Mouse (Mus musculus) erythroblast, adult 5-6 weeks (primary cell): Measurements from ENCODE around the gene Kifc5b. TPM values are rescaled to one million over a fixed set of nuclear protein-coding genes. Genes with fewer than 3 reads are reported as not detected.
"Not testable (repeated sequence)": the region's sequence is repeated elsewhere in the genome, so short reads cannot be mapped to it uniquely, and the experiment has no call there.

ENCODE experiments used
- ATAC-seq: replicated peaks from 2 replicates; pipeline ENCODE4 v1.8.0; 2016; ENCODE audit warnings: moderate number of reproducible peaks, mild to moderate bottlenecking, moderate TSS enrichment, inconsistent platforms; ENCODE audit not compliant: poor library complexity, low FRiP score, severe bottlenecking
- total RNA-seq, 2 experiments: library from RNA; stranded (forward) in 1 of 2; stranded (reverse) in 1 of 2; fragments of 150-400 nt in 1 of 2; fragments of 200-764, 138-1000 nt in 1 of 2; gene quantifications; 2 replicates each; pipeline versions ENCODE4 v1.2.3 to v1.2.4; 2015 to 2017; ENCODE audit warnings: low replicate concordance in 2 of 2

Kifc5b gene
- total RNA-seq (2015; ENCODE audit: low replicate concordance) (3.3 and 5.6 TPM in 2 replicates), total RNA-seq (2017; ENCODE audit: low replicate concordance) (18.9 and 30.1 TPM in 2 replicates)

GRCm38 (mm10) chr17:26916711-26917482, at the start of gene Kifc5b:
Gene Kifc5b (plus strand): TSS chr17:26917091.
- ATAC-seq = peak; percentile 97

GRCm38 (mm10) chr17:26868756-26869155, 48.1 kb upstream of the Kifc5b start:
- ATAC-seq = no peak

DNA sequence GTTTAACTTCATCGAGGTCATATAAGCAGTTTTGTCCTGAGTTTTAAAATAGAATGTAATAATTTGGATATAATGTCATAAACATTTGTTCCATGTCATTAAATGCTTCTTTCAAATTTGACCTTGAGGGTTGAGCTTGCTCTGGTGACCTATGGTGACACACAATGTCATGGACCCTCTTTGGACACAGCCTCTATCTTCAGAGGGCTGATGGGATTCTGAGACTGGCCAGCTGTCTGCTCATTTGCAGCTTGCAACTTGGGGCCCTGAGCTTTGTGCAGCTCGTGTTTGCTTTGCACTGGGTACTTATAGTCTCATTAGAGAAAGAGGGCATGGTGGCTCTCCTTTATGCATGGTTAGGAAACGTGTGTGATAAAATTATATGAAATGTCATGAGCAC, 44.0 kb upstream of the Kifc5b start:
- no peak for ATAC-seq

GRCm38 (mm10) chr17:26873502-26873901, 43.4 kb upstream of the Kifc5b start:
- ATAC-seq = no peak

- no peak for ATAC-seq
Observed at GRCm38 (mm10) chr17:26874542-26874941, 42.3 kb upstream of the Kifc5b start.

GRCm38 (mm10) chr17:26877927-26878326, 39.0 kb upstream of the Kifc5b start:
- no peak for ATAC-seq

- ATAC-seq = 0 out of 2 replicates have a peak, but pooled peaks have one; percentile 44
Observed at GRCm38 (mm10) chr17:26879235-26879634, 37.7 kb upstream of the Kifc5b start.

GRCm38 (mm10) chr17:26882706-26883105, 34.2 kb upstream of the Kifc5b start:
- ATAC-seq = no peak

DNA sequence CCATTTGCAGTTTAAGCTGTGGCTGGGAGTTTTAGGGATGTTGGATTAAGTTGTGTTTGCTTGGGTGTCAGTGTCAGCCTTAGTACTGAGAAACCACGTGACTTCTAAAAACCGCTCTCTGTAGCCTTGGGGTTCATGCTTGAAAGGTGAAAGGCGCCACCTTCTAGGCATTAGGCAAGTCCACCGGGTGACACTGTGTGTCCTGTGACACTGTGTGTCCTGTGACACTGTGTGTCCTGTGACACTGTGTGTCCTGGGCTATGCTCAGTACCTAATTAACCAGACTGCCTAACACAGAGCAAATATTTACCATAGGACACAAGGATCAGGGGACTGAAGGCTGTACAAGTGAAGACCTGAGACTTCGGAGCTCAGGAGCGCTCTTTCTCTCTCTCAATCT, 33.3 kb upstream of the Kifc5b start:
- ATAC-seq = no peak

GRCm38 (mm10) chr17:26884995-26885926, 31.6 kb upstream of the Kifc5b start:
- peak; percentile 93 for ATAC-seq

DNA sequence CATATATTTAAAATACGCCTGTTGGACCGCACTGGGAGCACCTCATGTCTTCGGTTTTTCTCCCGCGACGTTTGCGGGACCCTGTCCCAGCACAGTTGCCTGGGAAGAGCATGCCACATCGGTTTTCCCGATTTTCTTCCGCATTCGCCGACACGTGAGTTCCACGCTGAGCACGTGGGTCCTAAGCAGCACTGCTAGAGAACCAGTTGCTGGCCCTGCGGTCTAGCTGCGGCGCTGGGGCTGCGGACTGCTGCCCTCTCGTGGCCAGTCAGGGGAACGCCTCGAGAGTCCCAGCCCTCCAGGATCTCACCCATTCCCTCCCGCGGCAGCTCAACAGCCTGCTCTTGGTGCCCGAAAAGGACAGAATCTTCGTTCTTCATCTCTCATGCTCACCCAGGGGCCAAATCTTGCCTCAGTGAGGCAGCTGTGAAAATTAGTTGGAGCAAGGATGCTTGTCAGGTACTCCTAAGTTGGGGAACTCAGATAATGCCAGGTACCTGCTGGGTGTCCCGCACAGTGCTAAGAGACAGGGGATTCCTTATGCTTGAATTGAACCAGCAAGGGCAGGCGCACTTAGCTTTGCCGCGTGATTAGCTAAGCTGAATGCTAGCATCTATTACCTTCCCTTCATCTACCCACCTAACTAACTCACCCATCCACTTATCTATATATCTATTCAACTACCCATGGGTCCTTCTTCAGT, 30.7 kb upstream of the Kifc5b start:
- peak; percentile 91 for ATAC-seq

DNA sequence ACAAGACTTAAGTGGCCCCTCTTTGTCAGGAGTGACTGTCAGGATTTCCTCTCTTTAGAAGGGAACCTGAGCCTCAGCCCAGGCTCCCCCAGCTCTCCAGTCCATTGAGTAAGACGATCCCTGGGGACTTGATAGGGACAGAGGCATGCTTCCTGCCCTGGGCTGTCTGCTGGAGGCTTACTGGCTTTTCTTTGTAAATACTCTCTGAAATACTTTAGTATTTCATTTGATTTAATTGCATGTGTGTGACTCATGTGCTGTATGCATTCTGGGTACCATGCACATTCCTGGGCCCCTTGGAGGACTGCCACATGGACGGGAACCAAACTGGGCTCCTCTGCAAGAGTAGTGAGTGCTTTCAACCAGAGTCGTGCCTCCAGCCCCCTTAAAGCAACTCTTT, 29.0 kb upstream of the Kifc5b start:
- no peak for ATAC-seq

DNA sequence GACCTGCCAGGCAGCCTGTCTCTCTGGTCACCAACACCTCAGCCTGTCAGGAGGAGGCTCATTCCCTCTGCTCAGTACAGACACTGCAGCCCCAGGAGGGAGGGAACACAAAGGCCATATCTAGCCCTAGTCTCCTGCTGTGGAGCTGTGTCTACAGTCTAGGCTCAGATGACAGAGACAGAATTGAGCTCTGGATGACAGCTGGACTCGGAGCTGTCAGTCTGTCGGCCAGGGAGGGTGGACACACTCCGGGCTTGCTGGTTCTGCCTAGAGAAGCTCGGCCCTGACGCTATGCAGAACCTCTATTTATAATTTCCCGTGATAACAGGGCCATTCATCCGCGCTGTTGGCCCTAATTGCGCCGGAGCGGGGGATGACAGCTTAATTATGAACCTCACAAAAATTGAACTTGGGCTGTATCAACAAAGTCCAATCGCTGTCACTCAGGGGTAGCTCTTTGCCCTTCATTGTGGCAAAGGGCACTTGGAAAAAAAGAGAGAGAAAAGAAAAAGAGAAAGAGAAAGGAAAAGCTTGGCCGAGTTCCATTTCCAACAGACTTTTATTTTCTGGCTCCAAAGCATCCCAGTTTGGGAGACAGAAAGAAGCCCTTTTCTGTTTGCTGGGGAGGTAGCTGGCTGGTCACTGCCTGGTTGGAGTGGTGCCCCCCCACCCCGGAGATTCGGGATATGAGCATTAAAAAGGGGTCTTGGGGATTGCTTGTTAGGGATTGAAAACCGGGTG, 24.1 kb upstream of the Kifc5b start:
- ATAC-seq = no peak

GRCm38 (mm10) chr17:26893492-26893891, 23.4 kb upstream of the Kifc5b start:
- no peak for ATAC-seq

- ATAC-seq = no peak
Observed at GRCm38 (mm10) chr17:26894342-26894741, 22.5 kb upstream of the Kifc5b start.

- ATAC-seq = peak; percentile 79
Observed at GRCm38 (mm10) chr17:26895578-26895977, 21.3 kb upstream of the Kifc5b start.

DNA sequence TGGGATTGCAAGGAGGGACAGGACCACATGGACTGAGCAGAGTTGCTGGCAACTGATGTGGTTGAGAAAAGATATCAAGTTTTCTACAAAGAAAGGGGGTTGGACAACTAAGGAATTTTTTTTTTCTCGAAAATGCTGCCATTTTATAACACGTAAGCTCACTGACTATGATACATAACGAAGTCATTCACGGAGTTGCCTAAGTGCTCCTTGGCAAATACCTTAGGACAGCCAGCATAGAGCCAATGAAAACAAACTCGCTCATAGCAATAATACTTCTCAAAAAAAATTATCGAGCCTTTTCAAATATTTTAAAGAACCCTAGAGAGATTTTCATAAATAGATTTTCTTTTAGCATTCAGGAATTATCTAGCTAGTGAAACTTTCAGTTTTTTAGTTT, 16.0 kb upstream of the Kifc5b start:
- ATAC-seq = no peak

DNA sequence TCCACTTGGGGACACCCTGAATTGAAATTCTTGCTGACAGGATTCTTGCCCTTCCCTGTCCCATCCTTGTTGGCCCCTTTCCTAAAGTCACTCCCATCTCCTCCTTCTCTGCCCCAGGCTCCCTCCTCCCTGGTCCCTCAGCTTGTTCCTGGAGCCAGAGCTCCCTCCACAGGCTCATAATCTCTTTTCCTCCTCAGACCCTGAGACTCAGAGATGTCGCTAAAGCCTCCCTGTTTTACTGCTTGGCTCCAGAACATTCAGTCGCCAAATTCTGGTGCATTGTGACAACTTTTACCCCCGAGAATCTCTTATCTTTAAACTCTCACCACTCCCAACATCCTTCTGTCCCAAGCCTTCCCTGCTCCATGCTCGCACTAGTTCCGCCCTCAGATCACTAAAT, 12.6 kb upstream of the Kifc5b start:
- ATAC-seq = no peak; the same call in 1 of the 2 replicates

GRCm38 (mm10) chr17:26907506-26907905, 9.4 kb upstream of the Kifc5b start:
- not testable (repeated sequence) for ATAC-seq
